Mouse (Mus musculus) right cerebral cortex, postnatal 36 days (tissue): Measurements from ENCODE around the gene Rubcn.
A peak's percentile ranks its signal among the peaks of the same experiment; 100 is the strongest.
"Not testable (repeated sequence)": the region's sequence is repeated elsewhere in the genome, so short reads cannot be mapped to it uniquely, and the experiment has no call there.

ENCODE experiments used
- DNase-seq, 2 experiments: peaks; one replicate each; pipeline ENCODE4 v3.0.0; 2022; ENCODE audit warnings: low spot score in 2 of 2, mixed read lengths in 1 of 2

The Rubcn gene

DNA sequence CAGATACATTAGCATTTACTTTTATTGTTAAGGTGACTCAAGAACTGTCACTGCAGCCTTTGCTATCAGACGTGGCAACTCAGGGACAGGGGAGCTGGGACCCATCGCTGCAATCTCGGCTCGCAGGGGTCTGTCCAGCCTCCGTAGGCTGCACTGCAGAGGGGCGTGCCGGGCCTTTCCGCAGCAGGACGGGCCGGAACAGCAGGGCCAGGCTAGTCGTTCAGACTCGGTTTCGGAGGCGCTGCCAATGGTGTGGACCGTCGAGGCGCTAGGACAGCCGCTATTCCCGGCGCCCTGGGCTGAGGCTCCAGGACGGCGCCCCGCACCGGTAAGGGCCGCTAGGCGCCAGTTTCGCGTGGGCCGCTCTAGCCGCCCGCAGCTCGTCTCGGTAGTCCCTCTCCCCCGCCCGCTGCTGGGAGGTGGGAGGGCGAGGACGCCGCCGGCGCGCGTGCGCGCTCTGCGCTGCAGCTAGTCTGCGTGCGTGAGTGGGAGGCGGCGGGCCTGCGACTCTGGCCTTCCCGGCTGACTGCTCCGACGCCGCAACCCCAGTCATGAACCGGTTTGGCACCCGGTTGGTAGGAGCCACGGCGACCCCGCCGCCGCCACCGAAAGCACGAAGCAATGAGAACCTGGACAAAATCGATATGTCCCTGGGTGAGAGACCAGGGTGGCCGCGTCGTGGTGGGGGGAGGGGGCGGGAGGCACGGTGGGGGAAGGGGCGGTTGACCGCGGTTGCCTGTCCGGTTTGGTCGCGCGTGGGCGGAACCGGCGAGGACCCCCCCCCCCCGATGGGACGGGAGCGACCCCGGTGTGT, at the start of gene Rubcn, which contains the start of gene Fyttd1:
Rubcn (minus strand) TSS at position 424 of the 814 bp plus-strand sequence.
Fyttd1 (plus strand) TSS at position 158 of the 814 bp plus-strand sequence.
- peak; percentile 92 to 93 for DNase-seq

DNA sequence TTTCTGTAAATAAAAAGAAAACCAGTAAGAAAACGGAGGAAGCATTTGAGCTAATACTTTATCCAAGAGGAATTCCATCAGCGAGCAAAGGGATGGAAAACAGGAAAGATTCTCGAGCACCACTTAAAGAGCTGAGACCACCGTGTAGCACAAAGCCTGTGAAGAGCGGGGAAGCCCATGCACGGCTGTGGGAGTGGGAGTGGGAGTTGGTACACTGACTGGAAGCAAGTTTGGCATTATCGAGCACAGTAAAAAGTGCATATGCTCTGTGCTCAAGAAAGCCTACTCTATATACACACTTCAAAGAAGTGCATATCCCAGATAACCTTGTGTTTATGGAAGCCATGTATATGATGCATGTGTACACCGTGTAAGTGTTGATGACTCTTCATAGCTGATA, 49.5 kb upstream of the Rubcn start:
- no peak for DNase-seq

DNA sequence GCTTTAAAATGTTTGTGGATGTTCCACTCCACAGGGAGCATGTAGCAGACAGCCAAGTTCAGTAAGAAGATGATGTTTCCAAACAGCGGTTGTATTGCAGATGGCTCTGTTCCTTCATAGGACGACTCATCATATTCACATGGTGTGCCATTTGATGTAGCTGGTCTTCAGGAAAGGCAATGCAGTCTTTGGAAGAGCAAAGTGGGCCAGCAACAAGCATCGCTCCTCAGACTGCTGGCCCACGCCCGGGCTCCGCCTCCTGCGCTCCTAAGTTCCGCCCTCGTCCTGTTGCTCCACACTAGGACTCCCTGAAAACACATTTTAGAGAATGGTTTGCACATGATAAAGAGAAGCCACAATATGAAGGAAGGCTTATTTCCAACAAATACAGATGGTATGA, 49.1 kb upstream of the Rubcn start:
- DNase-seq, result not testable (repeated sequence)

GRCm38 (mm10) chr16:32915292-32916068, 37.9 kb upstream of the Rubcn start:
- DNase-seq, result no peak

DNA sequence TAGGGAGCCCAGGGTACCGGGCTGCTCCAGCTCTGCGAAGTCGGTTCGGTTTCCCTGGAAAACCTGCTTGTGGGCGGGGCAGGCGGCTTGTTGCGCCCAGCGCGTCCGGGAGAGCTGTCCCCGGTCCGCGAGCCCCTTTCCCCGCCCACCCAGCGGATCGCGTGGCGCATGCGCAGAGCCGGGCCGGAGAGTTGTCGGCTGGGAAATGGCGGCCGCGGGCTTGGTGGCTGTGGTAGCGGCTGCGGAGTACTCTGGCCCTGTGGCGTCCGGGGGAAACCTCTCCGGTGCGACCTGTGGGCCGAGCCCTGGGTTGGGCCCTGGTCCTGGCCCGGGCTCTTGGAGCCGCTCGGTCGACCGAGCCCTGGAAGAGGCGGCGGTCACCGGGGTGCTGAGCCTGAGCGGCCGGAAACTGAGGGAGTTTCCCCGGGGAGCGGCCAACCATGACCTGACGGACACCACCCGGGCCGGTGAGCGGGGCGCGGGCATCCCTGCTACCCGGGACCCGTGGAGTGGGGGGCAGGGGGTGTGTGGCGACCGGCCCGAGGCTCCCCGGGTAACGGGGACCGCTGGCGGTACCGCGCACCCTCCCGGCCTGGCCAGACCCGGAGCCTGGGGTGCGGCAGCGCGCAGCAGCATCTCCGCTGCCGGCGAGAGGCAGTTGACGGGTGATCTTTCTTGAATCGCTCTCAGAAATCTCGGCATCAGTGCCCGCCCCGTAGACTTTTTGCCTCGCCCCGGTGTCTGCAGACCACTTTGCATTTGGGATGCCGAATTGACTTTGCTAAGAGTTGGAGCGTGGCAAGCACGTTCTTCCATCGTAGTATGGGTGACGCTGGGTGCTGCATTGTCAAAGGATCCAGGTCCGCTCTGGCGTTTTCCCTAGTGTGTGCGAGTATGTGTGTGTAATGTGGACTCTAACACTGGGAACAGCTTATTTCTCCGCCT, 36.6 kb upstream of the Rubcn start, which contains the start of gene Lrch3:
Lrch3 (plus strand) TSS at position 164 of the 945 bp plus-strand sequence.
- peak; percentile 78 to 85 for DNase-seq

GRCm38 (mm10) chr16:32913212-32913611, 35.6 kb upstream of the Rubcn start:
- DNase-seq, result no peak

GRCm38 (mm10) chr16:32906727-32907126, 29.2 kb upstream of the Rubcn start:
- DNase-seq, result no peak

GRCm38 (mm10) chr16:32906186-32906585, 28.6 kb upstream of the Rubcn start:
- DNase-seq, result no peak

- no peak for DNase-seq
Observed at GRCm38 (mm10) chr16:32902051-32902428, 24.5 kb upstream of the Rubcn start.

DNA sequence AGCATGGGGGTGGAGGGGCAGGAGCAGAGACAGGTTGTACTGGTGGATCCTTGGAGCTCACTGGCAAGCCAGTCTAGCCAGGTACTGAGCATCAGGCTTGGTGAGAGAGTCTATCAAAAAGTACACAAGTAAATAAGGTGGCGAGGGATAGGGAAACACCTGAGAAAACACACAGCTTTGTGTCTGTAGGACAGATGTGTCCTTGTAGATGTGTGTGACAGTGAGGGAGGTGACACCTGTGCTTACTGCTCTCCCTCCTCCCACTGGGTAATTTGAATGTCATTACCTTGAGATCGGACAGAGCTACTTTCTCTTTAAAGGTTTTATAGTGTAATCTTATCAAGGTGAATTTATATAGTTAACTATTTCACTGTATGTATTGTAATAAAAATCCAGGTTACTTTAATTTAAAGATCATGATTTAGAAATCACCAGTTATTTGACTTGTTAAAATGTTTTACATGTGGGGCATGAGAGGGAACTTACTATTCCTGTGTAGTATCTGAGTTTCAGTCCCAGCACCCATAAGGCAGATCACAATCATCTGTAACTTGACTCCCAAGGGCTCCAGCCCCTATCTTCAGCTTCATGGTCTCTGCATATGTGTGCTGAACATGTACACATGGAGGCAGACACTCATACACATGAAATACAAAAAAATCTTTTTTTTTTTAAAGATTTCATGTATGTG, 23.9 kb upstream of the Rubcn start:
- DNase-seq, result no peak

- DNase-seq, result no peak
Observed at GRCm38 (mm10) chr16:32896126-32896525, 18.6 kb upstream of the Rubcn start.

DNA sequence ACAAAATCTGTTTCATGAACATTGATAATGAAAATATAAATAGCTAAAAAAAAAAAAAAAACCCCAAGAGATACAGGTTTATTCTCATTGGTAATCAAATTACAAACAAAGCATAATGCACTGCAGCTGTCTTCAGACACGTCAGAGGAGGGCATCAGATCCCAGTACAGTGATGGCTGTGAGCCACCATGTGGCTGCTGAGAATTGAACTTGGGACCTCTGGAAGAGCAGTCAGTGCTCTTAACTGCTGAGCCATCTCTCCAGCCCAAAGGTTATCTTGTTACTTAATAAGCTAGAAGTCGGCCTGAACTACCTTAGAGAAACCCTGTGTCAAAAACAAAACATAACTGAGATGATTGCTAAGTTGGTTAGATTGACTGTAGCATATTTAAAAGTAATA, 12.3 kb upstream of the Rubcn start:
- DNase-seq, result no peak

GRCm38 (mm10) chr16:32887996-32888395, 10.4 kb upstream of the Rubcn start:
- DNase-seq, result no peak

- DNase-seq, result no peak
Observed at GRCm38 (mm10) chr16:32881538-32881937, 4.0 kb upstream of the Rubcn start.

GRCm38 (mm10) chr16:32878972-32879926, 1.7 kb upstream of the Rubcn start:
- DNase-seq, result no peak

- DNase-seq, result no peak
Observed at GRCm38 (mm10) chr16:32878157-32878598, 612 bp upstream of the Rubcn start.

DNA sequence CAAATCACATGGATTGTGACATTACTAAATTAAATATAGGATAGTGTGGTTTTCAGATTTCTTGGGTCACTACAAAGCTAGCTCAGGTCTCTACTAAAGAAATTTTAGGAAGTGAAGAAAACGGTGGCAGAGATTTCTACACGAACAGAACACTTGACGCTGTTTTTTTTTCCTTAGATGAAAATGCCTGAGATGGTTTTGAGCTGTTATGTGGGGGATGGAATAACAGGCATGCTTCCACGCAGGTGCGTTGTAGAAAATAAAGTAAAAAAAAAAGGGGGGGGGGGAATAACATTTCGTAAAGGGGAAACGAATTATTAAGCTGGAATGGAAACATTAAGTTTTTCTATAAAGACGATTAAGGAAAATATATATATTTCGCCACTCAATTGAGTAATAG, 735 bp downstream of the Rubcn start:
- DNase-seq, result no peak

DNA sequence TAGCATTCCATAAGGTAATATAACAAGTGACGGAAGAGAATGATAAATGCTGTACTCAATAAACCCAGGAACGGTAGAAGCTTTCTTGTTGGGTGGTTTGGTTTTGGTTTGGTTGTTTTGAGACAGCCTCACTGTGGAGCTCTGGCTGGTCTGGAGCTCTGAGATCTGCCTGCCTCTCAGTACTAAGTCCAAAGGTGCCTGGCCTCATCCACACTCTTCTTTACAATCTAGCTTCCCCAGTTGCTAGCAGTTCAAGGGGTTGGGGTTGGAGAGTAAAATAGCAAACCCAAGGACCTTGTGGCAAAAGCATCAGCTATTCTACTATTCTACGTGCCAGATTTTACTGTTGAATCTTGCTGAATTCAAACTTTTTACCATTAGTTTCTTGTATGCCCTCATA, 1.7 kb downstream of the Rubcn start:
- no peak for DNase-seq

DNA sequence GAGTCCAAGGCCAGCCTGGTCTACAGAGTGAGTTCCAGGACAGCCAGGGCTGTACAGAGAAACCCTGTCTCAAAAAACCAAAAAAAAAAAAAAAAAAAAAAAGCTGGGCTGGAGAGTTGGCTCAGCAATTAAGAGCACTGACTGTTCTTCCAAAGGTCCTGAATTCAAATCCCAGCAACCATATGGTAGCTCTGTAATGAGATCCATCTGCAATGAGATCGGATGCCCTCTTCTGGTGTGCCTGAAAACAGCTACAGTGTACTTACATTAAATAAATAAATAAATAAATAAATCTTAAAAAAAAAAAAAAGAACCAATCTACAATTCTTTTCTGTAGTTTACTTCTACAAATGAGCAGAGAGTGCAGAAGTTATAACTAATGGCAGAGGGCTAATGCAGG, 2.3 kb downstream of the Rubcn start:
- not testable (repeated sequence) for DNase-seq

GRCm38 (mm10) chr16:32873366-32873765, 4.2 kb downstream of the Rubcn start:
- DNase-seq, result no peak
